Mouse (Mus musculus) gonadal fat pad, adult 2 months (tissue): Measurements from ENCODE around the gene Stfa2l1. TPM values are rescaled to one million over a fixed set of nuclear protein-coding genes. Genes with fewer than 3 reads are reported as not detected.
"Not testable (repeated sequence)": the region's sequence is repeated elsewhere in the genome, so short reads cannot be mapped to it uniquely, and the experiment has no call there.

Experiments used
- DNase-seq: peaks from one replicate; pipeline ENCODE4 v3.0.0-alpha.2; 2012; ENCODE audit warnings: low read depth
- polyA plus RNA-seq: library from polyadenylated mRNA; depleted of rRNA; stranded (reverse); fragments of >200 nt; gene quantifications from 2 replicates; pipeline ENCODE4 v1.2.3, GENCODE M21; 2012; rRNA removed

Gene Stfa2l1
- polyA plus RNA-seq, result not detected in 2 replicates

GRCm38 (mm10) chr16:36156402-36156975, at the start of gene Stfa2l1:
Stfa2l1 (plus strand) TSS chr16:36156811.
- DNase-seq, result no peak

- not testable (repeated sequence) for DNase-seq
Measured at GRCm38 (mm10) chr16:36111486-36111885, 45.1 kb upstream of the Stfa2l1 start.

GRCm38 (mm10) chr16:36115751-36116150, 40.9 kb upstream of the Stfa2l1 start:
- DNase-seq, result not testable (repeated sequence)

GRCm38 (mm10) chr16:36128092-36128491, 28.5 kb upstream of the Stfa2l1 start:
- no peak for DNase-seq

GRCm38 (mm10) chr16:36131141-36131540, 25.5 kb upstream of the Stfa2l1 start, which contains the start of gene Csta1:
Csta1 (minus strand) TSS chr16:36131241.
- no peak for DNase-seq

GRCm38 (mm10) chr16:36138201-36138600, 18.4 kb upstream of the Stfa2l1 start:
- no peak for DNase-seq

- DNase-seq, result not testable (repeated sequence)
Measured at GRCm38 (mm10) chr16:36167841-36168240, 11.2 kb downstream of the Stfa2l1 start.

GRCm38 (mm10) chr16:36176108-36176507, 19.5 kb downstream of the Stfa2l1 start:
- DNase-seq, result no peak

- no peak for DNase-seq
Measured at GRCm38 (mm10) chr16:36179910-36180309, 23.3 kb downstream of the Stfa2l1 start.

GRCm38 (mm10) chr16:36183912-36184311, 27.3 kb downstream of the Stfa2l1 start, which contains the start of gene Gm5483:
Gm5483 (plus strand) TSS chr16:36184212.
- DNase-seq, result not testable (repeated sequence)

GRCm38 (mm10) chr16:36199226-36199625, 42.6 kb downstream of the Stfa2l1 start:
- no peak for DNase-seq

GRCm38 (mm10) chr16:36203846-36204245, 47.2 kb downstream of the Stfa2l1 start:
- no peak for DNase-seq

- DNase-seq, result not testable (repeated sequence)
Measured at GRCm38 (mm10) chr16:36205684-36206083, 49.1 kb downstream of the Stfa2l1 start.

- no peak for DNase-seq
Measured at GRCm38 (mm10) chr16:36209967-36210453, 53.4 kb downstream of the Stfa2l1 start, which contains the start of gene Gm5416. Gm5416 (plus strand) TSS chr16:36210403.

Other genes with a start within 250 kb of the Stfa2l1 start
- gene Parp9, start 218.3 kb upstream of the Stfa2l1 start, polyA plus RNA-seq, result 7.3 and 10.4 TPM in 2 replicates
- 6.3 and 7.1 TPM in 2 replicates for gene Dtx3l, start 217.7 kb upstream of the Stfa2l1 start, polyA plus RNA-seq
- 8.9 and 9.4 TPM in 2 replicates for gene Kpna1, start 178.1 kb upstream of the Stfa2l1 start, polyA plus RNA-seq
- gene Wdr5b, start 115.6 kb upstream of the Stfa2l1 start, polyA plus RNA-seq, result 2.8 and 2.9 TPM in 2 replicates
- 41.6 and 64.5 TPM in 2 replicates for gene Fam162a, start 85.2 kb upstream of the Stfa2l1 start, polyA plus RNA-seq
- gene Ccdc58, start 85.1 kb upstream of the Stfa2l1 start, polyA plus RNA-seq, result 8.0 and 10.9 TPM in 2 replicates
- 0.05 TPM in 1 of 2 replicates, not detected in the other for gene Csta1, start 25.6 kb upstream of the Stfa2l1 start, polyA plus RNA-seq
- gene Gm5483, start 27.4 kb downstream of the Stfa2l1 start, polyA plus RNA-seq, result not detected in 2 replicates
- gene Gm5416, start 53.6 kb downstream of the Stfa2l1 start, polyA plus RNA-seq, result not detected in 2 replicates
- 0.20 TPM in 1 of 2 replicates, not detected in the other for gene 2010005H15Rik, start 64.7 kb downstream of the Stfa2l1 start, polyA plus RNA-seq
- gene Stfa1, start 120.1 kb downstream of the Stfa2l1 start, polyA plus RNA-seq, result not detected in 2 replicates
- gene BC117090, start 177.5 kb downstream of the Stfa2l1 start, polyA plus RNA-seq, result not detected in 2 replicates
- gene BC100530, start 210.9 kb downstream of the Stfa2l1 start, polyA plus RNA-seq, result not detected in 2 replicates